Mouse (Mus musculus): Measurements from ENCODE around the gene Insyn1. TPM values are rescaled to one million over a fixed set of nuclear protein-coding genes. Genes with fewer than 3 reads are reported as not detected.

The Insyn1 gene
- polyA plus RNA-seq, 1 experiment: 45.2 TPM

- TF ChIP-seq POLR2A (IDR thresholded peaks at IDR 0.05; ENCODE audit: borderline replicate concordance, extremely low read depth, insufficient read depth, insufficient read length, poor library complexity, severe bottlenecking) (no peak), CTCF (IDR thresholded peaks at IDR 0.05; ENCODE audit: borderline replicate concordance, extremely low read depth, insufficient read depth, insufficient read length) (no peak)
- no peak for DNase-seq (ENCODE audit: low read depth)
These were observed 34.5 kb upstream of the Insyn1 start for GRCm38 (mm10) chr9:58453791-58454378.

DNA sequence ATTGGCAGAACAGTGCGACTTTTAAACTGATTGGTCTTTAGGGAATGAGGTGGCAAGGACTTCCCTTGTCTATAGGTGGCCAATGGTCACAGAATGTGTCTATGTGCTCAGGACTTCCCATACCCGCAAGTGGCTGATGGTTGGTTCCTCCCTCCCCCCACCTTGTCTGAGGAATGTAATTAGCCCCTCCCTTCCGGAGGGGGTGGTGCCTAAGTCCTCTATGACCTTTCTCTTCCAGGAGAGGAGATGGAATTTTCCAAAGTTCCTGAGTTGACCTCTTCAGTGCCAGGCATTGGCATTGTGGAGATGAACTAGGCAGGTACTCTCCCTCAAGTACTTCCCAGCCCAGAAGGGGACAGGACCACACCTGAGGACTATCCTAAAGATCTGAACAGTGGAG lies 33.5 kb upstream of the Insyn1 start:
- no peak for DNase-seq (ENCODE audit: low read depth)
- no peak for TF ChIP-seq POLR2A (IDR thresholded peaks at IDR 0.05; ENCODE audit: borderline replicate concordance, extremely low read depth, insufficient read depth, insufficient read length, poor library complexity, severe bottlenecking)
- TF ChIP-seq CTCF (IDR thresholded peaks at IDR 0.05; ENCODE audit: borderline replicate concordance, extremely low read depth, insufficient read depth, insufficient read length): no peak

GRCm38 (mm10) chr9:58455798-58456197 lies 32.6 kb upstream of the Insyn1 start:
- no peak for TF ChIP-seq POLR2A (IDR thresholded peaks at IDR 0.05; ENCODE audit: borderline replicate concordance, extremely low read depth, insufficient read depth, insufficient read length, poor library complexity, severe bottlenecking)
- TF ChIP-seq CTCF (IDR thresholded peaks at IDR 0.05; ENCODE audit: borderline replicate concordance, extremely low read depth, insufficient read depth, insufficient read length): no peak

DNA sequence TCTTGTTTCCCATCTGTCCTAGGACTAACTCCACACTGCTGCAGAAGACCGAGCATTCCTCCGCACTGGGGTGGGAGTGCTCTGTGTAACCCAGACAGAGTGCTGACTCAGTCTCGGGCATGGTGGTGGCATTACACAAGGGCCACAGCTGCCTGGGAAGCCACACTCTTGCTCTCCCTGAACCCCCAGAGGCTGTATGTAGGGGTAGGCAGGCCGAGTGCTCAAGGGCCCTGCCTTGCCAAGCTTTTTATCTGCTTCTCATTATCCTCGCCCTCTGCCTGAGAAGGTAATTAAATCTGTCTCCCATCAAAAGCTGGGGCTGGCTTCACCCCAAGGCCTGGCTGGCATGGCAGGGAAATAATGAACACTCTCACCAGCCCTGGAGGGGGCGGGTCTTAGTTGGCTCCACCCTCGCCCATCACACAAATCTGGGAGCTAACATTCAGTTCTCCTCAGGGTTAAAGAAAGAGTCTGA lies 30.9 kb upstream of the Insyn1 start:
- DNase-seq (ENCODE audit: low read depth): peak; percentile 97
- no peak for TF ChIP-seq CTCF (IDR thresholded peaks at IDR 0.05; ENCODE audit: borderline replicate concordance, extremely low read depth, insufficient read depth, insufficient read length)
- no peak for TF ChIP-seq POLR2A (IDR thresholded peaks at IDR 0.05; ENCODE audit: borderline replicate concordance, extremely low read depth, insufficient read depth, insufficient read length, poor library complexity, severe bottlenecking)

More at GRCm38 (mm10) chr9:58455798-58456197, 32.6 kb upstream of the Insyn1 start:
- DNase-seq (ENCODE audit: low read depth): peak; percentile 95

GRCm38 (mm10) chr9:58458341-58458740 lies 30.1 kb upstream of the Insyn1 start:
- peak; percentile 74 for DNase-seq (ENCODE audit: low read depth)
- no peak for TF ChIP-seq POLR2A (IDR thresholded peaks at IDR 0.05; ENCODE audit: borderline replicate concordance, extremely low read depth, insufficient read depth, insufficient read length, poor library complexity, severe bottlenecking)
- TF ChIP-seq CTCF (IDR thresholded peaks at IDR 0.05; ENCODE audit: borderline replicate concordance, extremely low read depth, insufficient read depth, insufficient read length): peak; percentile 23; the same call in 1 of the 2 replicates

GRCm38 (mm10) chr9:58458856-58459553 lies 29.4 kb upstream of the Insyn1 start:
- no peak for TF ChIP-seq CTCF (IDR thresholded peaks at IDR 0.05; ENCODE audit: borderline replicate concordance, extremely low read depth, insufficient read depth, insufficient read length)
- TF ChIP-seq POLR2A (IDR thresholded peaks at IDR 0.05; ENCODE audit: borderline replicate concordance, extremely low read depth, insufficient read depth, insufficient read length, poor library complexity, severe bottlenecking): no peak
- peak; percentile 79 for DNase-seq (ENCODE audit: low read depth)

GRCm38 (mm10) chr9:58467345-58468025 lies 20.9 kb upstream of the Insyn1 start:
- TF ChIP-seq POLR2A (IDR thresholded peaks at IDR 0.05; ENCODE audit: borderline replicate concordance, extremely low read depth, insufficient read depth, insufficient read length, poor library complexity, severe bottlenecking): no peak
- no peak for TF ChIP-seq CTCF (IDR thresholded peaks at IDR 0.05; ENCODE audit: borderline replicate concordance, extremely low read depth, insufficient read depth, insufficient read length)
- DNase-seq (ENCODE audit: low read depth): peak; percentile 71

DNA sequence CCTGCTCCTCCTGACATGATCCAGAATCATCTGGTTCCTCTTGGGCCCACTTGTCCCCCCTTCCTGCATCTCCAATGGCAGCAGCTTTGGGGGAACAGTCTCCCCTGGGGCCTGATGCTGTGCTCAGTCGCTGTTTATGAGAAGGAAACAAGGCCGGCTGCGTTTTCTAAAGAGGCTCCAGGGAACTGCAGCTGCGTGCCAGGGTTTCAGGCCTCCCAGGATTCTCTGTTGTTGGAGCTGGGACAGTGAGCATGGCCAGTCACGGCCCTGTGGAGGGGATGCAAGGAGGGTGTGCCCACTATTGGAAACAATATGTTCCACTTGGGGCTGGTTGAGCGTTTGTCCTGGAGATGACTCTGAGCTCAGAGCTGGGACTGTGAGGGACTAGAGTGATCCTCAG lies 17.9 kb upstream of the Insyn1 start:
- TF ChIP-seq CTCF (IDR thresholded peaks at IDR 0.05; ENCODE audit: borderline replicate concordance, extremely low read depth, insufficient read depth, insufficient read length) (no peak), POLR2A (IDR thresholded peaks at IDR 0.05; ENCODE audit: borderline replicate concordance, extremely low read depth, insufficient read depth, insufficient read length, poor library complexity, severe bottlenecking) (no peak)
- DNase-seq (ENCODE audit: low read depth): peak; percentile 38

GRCm38 (mm10) chr9:58473211-58473815 lies 15.1 kb upstream of the Insyn1 start:
- DNase-seq (ENCODE audit: low read depth): no peak
- TF ChIP-seq CTCF (IDR thresholded peaks at IDR 0.05; ENCODE audit: borderline replicate concordance, extremely low read depth, insufficient read depth, insufficient read length) (no peak), POLR2A (IDR thresholded peaks at IDR 0.05; ENCODE audit: borderline replicate concordance, extremely low read depth, insufficient read depth, insufficient read length, poor library complexity, severe bottlenecking) (no peak)

DNA sequence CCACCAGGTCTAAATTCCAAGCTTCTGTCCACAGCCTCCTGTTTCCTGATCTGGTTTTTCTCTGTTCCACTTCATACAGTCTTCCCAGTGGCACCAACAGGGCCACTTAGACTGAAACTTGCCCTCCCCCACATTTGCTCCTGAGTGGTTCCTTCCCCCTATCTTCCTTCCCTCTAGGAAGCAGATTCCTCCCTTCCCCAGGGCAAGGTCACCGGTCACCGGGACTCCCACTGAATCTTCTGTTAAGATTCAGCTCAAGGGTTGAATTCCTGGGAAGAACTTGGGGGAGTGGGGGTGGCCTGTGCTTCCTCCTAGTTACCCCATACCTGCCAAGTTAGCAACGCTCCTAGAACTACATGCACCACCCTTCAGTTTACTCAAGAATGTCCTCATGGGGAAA lies 1.3 kb upstream of the Insyn1 start:
- no peak for DNase-seq (ENCODE audit: low read depth)
- TF ChIP-seq POLR2A (IDR thresholded peaks at IDR 0.05; ENCODE audit: borderline replicate concordance, extremely low read depth, insufficient read depth, insufficient read length, poor library complexity, severe bottlenecking): no peak
- TF ChIP-seq CTCF (IDR thresholded peaks at IDR 0.05; ENCODE audit: borderline replicate concordance, extremely low read depth, insufficient read depth, insufficient read length): no peak

All from brain, embryonic 14.5 days (tissue).